Mouse (Mus musculus) spleen, adult 2 months (tissue): Measurements from ENCODE around the gene Cpped1.

Experiments
- CTCF ChIP-seq: fragments of 200-500 bp; IDR thresholded peaks from 2 replicates; pipeline ENCODE4 v1.5.1; 2011; ENCODE audit warnings: mild to moderate bottlenecking, inconsistent platforms; ENCODE audit not compliant: insufficient read depth, insufficient read length, insufficient replicate concordance; ENCODE audit errors: extremely low read depth
- POLR2A ChIP-seq: fragments of 200-500 bp; IDR thresholded peaks from 2 replicates; pipeline ENCODE4 v1.6.1; 2011; ENCODE audit warnings: low read depth, low read length, inconsistent platforms

GRCm38 (mm10) chr16:11900341-11900740 is 8.9 kb downstream of the Cpped1 start:
- TF ChIP-seq CTCF (no peak), POLR2A (no peak)
